Mouse (Mus musculus): ENCODE measurements around the gene Atmin.

The Atmin gene

DNA sequence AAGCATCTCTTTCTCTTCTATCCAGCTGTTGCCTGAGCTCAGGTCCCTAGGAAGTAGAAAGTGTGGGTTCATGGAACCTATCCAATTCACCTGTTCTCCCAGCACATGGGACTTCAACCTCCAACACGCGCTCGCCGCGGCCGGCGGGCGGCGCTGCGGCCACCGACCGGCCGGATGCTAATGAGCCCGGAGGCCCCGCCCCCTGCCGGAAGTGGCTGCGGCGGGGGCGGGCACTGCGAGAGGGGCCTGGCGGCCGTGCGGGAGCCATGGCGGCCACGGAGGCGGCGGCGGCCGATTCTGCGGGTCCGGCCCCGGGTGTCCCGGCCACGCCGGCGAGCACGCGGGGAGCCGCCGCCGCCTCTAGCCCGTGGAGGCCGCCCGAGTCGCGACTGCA, at the start of gene Atmin:
Gene Atmin, plus strand, starts transcription at position 233 of the 394 bp plus-strand sequence.
- peak; percentile 92 for DNase-seq

DNA sequence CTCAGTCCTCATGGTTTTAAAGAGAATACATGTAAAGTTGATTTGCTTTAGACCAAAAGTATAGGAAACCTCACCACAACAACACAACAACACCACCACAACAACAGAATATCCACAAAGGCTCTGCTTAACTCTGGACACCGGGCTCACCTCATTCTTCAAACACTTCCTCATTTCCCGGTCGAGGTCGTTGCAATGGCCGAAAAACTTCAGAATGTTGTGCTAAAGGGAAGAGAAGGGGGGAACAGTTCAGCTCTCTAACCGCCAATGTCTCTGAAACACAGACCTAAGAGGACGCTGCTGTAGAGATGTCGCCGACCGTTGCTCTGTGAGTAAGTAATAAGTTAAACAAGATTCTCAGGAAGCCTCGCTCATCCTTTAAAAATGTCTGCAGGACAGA, 49.3 kb upstream of the Atmin start:
- no peak for DNase-seq

DNA sequence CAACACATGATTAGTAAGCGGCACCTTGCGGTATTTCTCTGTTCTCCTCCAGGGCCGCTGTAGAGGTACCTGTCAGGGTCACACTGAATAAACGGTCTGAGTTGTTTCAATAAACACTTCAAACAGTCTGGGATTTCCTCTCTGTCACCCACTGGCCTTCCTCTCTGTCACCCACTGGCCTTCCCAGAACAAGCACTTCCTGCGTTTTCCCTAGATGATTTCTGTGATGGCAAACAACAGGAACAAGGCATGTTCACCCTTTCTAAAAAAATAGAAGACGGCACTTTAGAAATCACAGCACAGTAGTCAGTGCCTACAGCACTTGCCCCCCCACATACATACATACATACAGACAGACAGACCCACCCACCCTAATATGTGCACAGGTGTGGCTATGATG, 47.7 kb upstream of the Atmin start:
- DNase-seq, result no peak

DNA sequence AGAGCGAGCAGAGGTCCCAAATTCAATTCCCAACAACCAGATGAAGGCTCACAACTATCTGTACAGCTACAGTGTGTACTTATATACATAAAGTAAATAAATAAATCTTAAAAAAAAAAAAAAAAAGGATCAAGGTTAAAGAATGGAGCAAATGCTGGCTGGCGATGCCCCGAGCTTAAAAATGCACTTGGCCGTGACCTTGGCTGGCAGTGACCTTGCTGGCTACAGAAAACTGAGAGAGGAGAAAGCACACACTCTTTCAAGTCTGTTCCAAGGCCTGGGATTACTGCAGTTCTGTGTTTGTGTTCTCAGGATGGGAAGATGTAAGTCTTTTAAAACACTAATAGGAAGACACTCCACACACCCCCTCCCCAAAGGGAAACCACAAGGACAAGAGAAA, 38.5 kb upstream of the Atmin start:
- no peak for DNase-seq

DNA sequence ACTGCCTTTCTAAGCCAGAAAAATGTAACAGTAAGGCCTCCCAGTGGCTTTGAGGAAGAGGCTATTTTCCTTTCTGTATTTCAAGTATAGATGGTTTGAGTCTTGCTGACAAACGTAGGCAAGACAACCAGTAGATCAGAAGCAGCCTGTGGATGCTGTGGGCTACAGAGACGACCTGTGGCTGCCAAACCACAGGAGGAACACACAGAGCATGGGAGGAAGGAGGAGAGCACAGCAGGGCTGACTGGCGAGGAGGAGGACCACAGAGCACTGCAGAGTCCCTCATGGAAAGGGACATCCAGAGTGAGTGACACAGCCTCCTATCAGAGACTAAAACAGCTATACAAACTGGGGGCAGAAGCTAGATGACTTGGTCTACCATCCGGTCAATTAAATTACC, 37.9 kb upstream of the Atmin start:
- DNase-seq, result no peak

DNA sequence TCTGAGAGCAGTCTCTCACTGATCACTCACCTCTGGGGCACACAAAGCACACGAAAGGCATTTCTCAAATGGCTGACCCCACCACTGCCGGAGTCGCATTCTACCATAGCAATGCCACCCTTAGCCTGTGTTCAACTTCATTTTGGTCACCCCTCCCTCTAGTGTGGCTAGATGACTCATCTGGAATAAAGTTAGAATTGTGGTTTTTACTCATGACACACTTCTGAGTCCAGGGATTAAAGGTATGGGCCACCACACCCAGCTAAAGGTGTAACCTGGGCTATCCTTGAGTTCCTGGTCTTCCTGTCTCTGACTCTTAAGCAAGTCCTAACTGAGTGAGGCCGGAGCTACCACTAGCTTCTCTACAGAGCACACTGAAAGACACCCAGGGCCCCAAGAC, 37.4 kb upstream of the Atmin start:
- no peak for DNase-seq

DNA sequence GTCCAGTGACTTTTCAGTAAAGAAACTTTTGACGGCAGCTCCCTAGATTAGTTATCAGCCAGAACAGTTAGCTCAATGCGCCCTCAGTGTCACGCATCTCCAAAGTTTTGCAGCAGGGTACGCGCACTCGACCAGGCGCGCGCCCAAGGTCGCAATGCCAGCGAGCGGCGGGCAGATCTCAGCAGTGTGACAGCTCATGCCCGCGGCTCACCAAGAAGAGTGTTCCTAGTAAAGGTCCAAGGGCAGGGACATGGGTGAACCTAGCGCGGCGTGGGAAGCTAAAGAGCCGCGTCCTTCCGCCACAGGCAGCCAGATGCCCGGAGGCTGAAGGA, 22.2 kb upstream of the Atmin start:
- no peak for DNase-seq

DNA sequence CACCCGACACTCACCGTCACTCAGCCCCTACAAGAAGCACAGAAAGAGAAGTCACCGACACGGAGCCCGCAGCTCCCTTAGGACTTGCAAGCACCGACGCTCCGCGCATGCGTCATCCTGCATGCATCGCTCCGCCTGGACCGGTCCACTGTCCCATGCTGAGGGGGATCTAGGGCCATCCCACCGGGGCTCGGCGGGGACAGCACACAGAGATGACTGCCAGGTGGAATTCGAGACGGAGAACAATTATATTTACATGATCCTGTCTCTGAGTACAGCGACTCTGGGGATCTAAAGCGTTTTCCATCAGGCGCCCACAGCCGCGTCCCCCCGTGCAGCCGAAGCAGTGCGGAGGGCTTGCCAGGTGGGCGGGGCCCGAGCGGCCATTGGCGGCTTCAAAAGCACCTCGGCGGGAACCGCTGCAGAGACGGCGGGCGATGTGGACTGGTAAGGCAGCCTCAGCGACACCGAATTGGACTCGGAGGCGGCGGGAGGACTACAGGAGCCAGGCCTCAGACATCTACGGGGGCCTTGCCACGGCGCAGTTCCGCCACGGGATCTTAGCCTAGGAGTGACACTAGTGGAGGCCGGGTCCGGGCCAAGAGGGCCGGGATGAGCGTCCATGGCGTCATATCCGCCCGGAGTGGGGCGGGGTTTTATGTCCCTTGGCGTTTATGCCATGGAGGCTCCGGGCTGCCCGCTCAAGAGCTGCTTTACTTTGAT, 21.7 kb upstream of the Atmin start, which contains the start of the genes Cmc2 and Cenpn:
Gene Cmc2, minus strand, starts transcription at position 119 of the 723 bp plus-strand sequence.
Gene Cenpn, plus strand, starts transcription at position 394 of the 723 bp plus-strand sequence.
- DNase-seq, result peak; percentile 95

DNA sequence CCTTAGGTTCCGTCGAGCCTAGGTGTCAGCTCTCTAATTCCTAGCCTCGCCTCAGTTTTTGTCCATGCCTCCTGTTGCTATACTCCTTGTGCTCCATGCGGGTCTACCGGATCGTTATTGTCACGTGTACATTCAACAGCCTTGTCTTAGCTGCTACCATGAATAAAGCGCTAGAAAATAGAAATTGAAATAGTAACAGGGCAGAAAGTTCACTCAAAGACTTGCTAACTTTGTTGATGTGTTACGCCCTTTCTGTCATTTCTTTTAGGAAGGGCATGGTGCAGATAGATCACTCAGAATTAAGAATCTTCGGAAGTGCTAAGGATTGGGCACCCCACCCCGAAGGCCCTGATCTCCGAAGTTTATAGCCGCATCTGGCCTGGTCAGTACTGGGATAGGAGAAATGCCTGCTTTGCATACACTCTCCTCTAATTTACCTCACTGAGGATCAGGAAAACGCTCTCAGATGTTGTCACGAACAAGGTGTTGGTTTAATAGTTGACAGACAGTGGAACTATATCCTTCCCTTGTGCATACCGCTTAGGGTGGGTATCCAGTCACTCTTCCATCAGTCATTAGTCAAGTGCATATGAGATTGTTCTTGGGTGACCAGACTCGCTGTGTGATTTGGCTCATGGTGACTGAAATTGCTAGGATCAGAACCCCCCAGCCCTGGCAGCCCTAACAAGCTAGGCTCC, 21.0 kb upstream of the Atmin start:
- no peak for DNase-seq

DNA sequence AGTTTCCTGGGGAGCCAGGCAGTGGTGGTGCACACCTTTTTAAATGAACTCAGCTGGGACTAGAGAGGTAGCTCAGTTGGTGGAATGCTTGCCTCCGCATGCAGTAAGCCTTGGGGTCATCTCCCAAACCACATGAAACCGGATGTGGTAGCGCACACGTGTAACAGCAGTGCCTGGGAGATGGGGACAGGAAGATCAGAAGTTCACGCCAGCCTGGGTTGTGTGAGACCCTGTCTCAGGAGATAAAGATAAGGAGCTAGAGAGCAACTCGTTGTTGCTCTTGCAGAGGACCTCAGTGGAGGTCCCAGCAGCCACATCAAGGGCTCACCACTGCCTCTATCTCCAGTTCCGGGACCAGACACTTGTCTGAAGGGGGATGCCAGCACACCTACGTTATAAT, 19.7 kb upstream of the Atmin start:
- DNase-seq, result peak; percentile 12

DNA sequence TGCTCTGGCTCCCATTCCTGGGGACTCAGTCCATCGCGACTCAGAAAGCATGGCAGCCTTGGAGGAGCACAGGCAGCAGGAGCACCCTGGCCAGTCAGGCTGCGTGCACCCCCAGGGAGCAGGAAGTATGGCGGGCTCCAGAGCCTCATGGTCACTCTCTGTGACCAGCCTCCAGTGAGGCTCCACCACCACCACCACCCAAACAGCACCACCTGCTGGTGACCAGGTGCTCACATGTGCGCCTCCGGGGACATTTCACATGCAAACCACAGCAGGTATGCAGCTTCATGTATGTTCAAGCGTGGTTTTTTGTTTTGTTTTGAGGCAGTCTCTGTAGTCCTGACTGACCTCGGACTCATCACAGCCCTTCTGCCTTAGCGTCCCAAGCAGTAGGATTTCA, 15.3 kb upstream of the Atmin start:
- DNase-seq, result peak; percentile 60

DNA sequence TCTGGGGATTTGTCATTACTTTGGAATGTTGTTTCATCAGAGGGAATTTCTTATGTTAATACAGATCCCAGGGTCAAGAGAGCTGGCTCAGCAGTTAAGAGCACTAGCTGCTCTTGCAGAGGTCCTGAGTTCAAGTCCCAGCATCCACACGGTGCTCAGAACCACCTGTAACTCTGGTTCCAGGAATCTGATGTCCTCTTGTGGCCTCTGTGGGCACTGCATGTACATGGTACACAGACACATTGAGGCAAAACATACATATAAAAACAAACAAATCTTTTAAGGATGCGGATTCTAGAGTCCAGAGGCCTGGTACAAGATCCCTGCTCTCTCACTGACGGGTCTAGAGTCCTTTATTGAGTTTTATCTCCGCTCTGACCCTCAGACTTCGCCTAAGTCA, 14.6 kb upstream of the Atmin start:
- DNase-seq, result no peak

DNA sequence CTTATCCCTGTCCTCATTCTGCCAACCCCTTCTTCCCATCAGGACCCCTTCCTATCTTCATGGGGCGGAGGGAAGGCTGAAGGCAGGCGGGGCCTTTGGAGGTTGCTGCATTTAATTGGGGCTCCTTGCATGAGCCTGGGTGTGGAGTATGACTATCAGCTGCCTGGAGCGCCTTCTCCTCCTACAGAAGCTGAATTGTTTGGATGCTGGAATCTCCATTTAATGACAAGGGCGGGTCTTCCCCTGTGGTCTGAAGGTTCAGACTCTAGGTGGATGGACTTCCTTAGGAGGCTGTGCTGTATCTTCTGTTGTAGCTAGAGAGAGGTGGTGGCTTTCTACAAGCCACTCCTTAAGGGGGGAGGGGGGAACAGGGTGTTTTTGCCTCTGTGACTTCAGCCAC, 8.2 kb upstream of the Atmin start:
- no peak for DNase-seq

DNA sequence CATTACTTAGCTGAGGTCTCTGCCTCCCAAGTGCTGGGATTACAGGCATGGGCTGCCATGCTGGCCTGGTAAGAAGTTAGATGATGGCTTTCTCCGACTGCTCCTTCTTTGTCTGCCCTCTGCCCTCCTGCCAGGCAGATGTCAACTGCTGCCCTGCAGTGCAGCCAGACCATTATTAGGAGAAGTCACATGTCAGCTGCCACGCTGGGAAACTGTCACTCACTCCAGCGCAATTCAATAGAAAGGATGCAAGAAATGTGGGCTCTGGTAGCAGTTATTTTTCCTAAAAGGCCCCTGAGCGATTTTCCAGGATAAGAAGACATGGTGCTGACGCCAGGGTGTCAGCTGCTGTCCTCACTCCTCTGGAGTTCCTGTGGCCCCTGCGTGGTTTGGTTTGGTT, 7.7 kb upstream of the Atmin start:
- no peak for DNase-seq

DNA sequence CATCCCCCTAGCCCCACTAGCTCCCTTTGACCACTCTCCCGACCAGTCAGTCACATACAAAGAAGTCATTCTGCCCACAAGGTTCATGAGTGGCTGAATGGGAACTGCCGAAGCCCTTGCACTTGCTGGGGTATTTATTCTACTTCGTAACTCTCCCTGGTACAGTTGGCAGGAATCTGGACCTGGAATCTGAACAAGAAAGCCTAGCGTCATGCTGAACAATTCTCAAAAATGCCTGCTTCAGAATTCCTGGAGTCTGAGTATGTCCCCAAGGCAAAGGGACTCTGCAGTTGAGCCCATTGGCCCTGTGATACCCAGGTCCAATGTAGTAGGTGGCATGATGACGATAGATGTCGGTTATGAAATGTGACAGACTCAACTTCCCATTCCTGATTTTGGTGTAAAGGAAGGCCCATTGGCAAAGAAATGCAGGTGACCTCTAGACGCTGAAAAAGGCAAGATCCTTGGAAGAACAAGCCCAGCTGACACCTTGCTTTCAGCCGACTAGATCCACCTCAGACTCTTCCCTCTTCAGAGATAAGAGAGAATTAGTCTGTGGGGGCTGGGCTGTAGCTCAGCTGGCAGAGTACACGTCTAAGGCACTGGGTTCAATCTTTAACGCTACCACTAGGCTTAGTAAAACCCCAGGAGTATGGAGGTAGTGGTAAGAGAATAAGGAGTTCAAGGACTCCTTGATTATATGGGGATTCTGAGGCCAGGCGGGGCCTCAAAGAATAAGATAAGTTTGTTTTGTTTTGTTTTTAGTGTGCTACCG, 722 bp upstream of the Atmin start:
- peak; percentile 19 for DNase-seq

DNA sequence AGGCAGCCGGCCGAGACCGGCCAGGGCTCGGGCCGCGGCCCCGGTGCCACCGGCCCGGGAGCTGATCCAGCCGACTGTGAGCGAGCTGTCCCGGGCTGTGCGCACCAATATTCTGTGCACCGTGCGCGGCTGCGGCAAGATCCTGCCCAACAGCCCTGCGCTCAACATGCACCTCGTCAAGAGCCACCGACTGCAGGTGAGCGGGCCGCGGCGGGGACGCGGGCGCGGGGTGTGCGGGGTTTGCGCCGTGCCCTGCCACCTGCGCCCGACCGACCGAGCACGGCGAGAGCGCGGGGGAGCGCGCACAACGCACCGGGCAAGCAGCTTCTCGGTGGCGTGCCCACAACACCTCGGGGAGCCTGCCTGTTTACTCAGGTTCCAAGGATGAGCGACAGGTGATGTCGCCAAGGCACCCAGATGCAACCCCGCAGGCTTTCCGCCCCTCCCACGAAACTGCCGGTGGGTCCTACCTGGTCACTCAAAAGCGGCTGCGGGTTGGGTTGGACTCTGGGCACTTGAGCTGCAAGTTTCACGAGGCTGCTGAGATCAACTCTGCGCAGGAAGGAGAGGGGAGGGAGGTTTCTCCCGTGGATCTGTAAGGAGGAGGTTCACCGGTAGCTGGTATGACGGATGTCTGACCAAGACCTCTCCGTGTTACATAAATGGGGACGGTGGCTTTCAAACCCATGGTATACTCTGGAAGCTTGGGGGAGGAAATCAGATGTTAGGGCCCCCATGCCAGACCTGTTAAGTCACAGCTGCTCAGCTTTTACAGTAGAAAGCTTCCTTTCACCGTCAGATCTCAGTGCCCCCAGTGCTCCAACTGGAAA, 577 bp downstream of the Atmin start:
- DNase-seq, result peak; percentile 13

DNA sequence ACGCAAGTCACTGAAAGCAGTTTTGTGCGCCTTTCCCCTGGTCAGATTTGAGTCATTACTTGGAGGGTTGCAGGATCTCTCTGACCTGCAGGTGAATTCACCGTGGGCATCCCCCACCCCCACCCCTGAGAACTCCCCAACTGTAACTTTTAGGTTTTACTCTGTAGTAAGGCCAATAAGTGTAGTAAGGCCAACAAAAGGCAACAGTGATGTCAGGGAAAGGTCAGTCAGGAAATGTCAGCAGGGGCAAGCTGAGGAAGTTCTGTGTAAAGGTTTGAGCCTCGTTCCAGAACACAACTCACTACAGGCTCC, 1.1 kb downstream of the Atmin start:
- no peak for DNase-seq

DNA sequence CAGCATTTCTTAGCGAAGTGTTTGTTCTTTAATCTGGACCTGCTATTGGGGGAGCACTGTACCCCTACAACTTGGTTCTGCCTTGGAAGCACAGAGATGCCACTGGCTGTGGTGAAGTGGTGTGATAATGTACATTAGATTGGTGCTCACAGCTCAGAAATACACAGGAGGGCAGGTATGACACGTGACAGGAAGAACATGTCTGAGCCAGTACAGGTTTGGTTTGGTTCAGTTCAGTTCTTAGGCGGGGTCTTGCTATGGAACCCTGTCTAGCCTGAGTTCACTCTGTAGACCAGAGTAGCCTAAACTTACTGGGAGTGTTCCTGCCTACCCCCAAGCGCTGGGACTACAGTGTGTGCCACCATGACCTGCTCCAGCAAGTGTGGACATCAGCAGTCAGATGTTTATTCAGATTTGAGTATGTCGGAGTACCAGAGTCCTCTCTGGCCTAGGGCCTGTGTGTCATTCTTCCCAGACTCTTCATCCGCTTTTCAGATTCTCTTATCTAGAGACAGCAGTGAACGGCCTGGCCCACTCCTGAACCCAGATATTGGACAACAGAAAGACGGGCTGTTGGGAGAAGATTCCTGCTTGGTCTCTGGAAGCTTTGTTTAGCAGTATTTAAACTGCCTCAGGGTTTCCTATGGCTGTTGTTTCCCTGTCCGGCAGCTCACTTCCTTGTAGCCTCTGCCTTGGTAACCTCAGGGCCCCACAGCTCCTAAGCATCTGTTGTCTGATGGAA, 2.1 kb downstream of the Atmin start:
- peak; percentile 65 for DNase-seq

DNA sequence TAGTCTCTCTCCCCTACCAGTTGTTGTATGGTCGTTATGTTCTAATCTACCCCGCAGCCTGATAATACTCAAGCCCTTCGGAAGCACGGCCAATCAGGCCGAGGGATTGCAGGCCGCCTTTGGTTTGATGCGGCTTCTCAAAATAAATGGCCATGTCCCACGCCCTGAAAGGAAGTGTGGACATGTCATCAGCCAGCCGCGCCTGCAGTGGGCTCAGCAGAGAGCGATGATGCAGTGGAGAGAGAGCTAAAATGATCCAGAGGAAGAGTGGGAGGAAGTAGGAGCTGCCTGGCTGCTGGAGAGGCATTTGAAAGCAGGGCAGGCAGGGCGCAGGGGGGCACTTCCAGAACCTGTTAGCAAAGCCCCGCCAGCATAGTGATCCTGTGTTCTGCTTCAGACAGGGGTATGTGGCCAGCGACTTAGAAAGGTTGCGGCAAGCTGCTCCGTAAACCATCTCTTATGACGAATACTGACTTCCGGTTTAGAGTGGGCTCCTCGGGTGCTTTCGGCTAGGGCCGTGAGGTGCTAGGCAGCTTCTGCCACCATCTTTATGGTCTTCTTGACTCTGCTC, 3.2 kb downstream of the Atmin start:
- DNase-seq, result peak; percentile 34

DNA sequence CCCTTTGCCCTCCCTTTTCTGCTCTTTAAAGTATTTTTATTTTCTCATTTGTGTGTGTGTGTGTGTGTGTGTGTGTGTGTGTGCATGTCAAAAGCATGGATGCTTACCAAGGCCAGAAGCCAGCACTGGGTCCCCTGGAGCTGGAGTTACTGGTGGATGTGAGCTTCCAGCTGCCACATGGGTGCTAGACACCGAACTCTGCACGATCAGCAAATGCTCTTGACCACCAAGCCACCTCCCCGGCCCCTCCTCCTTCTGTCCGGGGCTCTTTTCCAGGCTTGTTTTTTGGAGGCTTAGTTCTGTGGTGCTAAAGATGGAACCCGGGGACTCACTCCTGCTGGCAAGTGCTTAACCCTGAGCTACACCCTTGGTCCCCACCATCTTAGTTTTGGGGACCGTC, 3.7 kb downstream of the Atmin start:
- no peak for DNase-seq

DNA sequence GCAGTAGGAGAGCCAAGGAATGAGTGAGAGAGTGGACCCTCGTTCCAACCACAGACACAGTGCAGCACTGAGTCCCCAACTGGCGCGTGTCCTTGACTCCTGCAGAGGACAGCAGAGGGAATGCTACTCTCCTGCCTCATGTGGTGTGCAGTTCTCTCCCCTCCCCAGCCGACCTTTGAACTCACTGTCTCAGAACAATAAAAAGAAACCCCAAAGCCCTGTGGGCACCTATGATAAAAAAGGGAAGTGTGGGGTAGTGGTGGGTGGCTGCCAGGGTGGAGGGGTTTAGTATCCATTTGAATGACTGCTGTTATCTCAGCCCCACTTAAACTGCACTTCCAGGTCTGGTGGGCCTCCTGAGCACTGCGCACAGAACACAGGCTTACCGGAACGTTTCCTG, 4.4 kb downstream of the Atmin start:
- DNase-seq, result peak; percentile 13

DNA sequence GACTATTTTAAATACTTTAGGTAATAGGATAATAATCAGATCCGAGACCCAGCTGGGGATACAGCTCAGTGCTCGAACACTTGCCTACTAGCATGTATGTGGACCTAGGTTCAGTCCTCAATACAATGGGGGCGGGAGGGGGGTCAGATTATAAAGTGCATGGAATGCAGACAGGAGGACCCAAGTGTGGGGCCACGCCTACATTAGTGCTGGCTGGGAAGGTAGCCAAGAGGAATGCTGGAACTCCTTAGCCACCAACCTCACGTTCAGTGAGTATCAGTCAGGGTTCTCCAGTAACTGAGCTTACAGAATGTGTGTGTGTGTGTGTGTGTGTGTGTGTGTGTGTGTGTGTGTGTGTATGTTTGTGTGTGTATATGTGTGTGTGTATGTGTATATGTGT, 8.2 kb downstream of the Atmin start:
- no peak for DNase-seq
